Mouse (Mus musculus) testis, adult 2 months (tissue): ENCODE data around the gene Kmt2d. TPM values are rescaled to one million over a fixed set of nuclear protein-coding genes. Genes with fewer than 3 reads are reported as not detected.

Source experiments
- H3K27ac ChIP-seq: fragments of 200-500 bp; 2 replicates; pipeline ENCODE4 v1.5.1; 2012; ENCODE audit warnings: low read depth, low read length; ENCODE audit not compliant: control insufficient read depth, insufficient read depth
- H3K27me3 ChIP-seq: fragments of 200-500 bp; 2 replicates; pipeline ENCODE4 v1.6.1; 2012; ENCODE audit warnings: mild to moderate bottlenecking, low read length, moderate library complexity; ENCODE audit not compliant: control insufficient read depth, insufficient read depth
- H3K36me3 ChIP-seq: fragments of 200-500 bp; 2 replicates; pipeline ENCODE4 v1.6.1; 2012; ENCODE audit warnings: mild to moderate bottlenecking, low read length; ENCODE audit not compliant: control insufficient read depth, insufficient read depth
- H3K4me1 ChIP-seq: fragments of 200-500 bp; 2 replicates; pipeline ENCODE4 v1.6.1; 2012; ENCODE audit warnings: low read length; ENCODE audit not compliant: control insufficient read depth, insufficient read depth
- H3K4me3 ChIP-seq: fragments of 200-500 bp; 2 replicates; pipeline ENCODE4 v1.5.1; 2012; ENCODE audit warnings: low read depth, mild to moderate bottlenecking, low read length, moderate library complexity, mixed read lengths; ENCODE audit not compliant: control insufficient read depth
- CTCF ChIP-seq: fragments of 200-500 bp; IDR thresholded peaks from 2 replicates; pipeline ENCODE4 v1.5.1; 2012; ENCODE audit warnings: low read depth, mild to moderate bottlenecking, inconsistent platforms, low read length, moderate library complexity; ENCODE audit not compliant: control insufficient read depth, insufficient read depth, insufficient replicate concordance
- POLR2A ChIP-seq: fragments of 200-500 bp; IDR thresholded peaks from 2 replicates; pipeline ENCODE4 v1.6.1; 2012; ENCODE audit warnings: low read depth, mild to moderate bottlenecking, inconsistent platforms, low read length, moderate library complexity; ENCODE audit not compliant: control insufficient read depth
- polyA plus RNA-seq: library from polyadenylated mRNA; depleted of rRNA; stranded (reverse); fragments of >200 nt; gene quantifications from 2 replicates; pipeline ENCODE4 v1.2.3, GENCODE M21; 2012; rRNA removed

Kmt2d gene
- polyA plus RNA-seq, 1 experiment = 17.0 TPM

GRCm38 (mm10) chr15:98787930-98788329, 83.1 kb downstream of the Kmt2d start:
- no peak overlapping the region for H3K4me3 ChIP-seq
- peaks cover 27% of the 10 kb centered on the region for H3K4me1 ChIP-seq
- H3K27ac ChIP-seq = no peak overlapping the region
- TF ChIP-seq POLR2A (no peak), CTCF (peak; percentile 42; the same call in 1 of the 2 replicates)
- H3K27me3 ChIP-seq = peaks cover 10% of the 10 kb centered on the region; the same call in 1 of the 2 replicates
- H3K36me3 ChIP-seq = no peaks in the 10 kb centered on the region

GRCm38 (mm10) chr15:98785744-98786143, 85.3 kb downstream of the Kmt2d start:
- Histone ChIP-seq H3K36me3 (no peaks in the 10 kb centered on the region), H3K27me3 (peaks cover 7% of the 10 kb centered on the region; the same call in 1 of the 2 replicates), H3K4me3 (no peak overlapping the region), H3K4me1 (peaks cover 7% of the 10 kb centered on the region), H3K27ac (no peak overlapping the region)
- TF ChIP-seq CTCF = peak; percentile 50; the same call in 1 of the 2 replicates
- TF ChIP-seq POLR2A = no peak

Other genes with a start within 250 kb of the Kmt2d start
- gene Cacnb3, start 240.4 kb downstream of the Kmt2d start, polyA plus RNA-seq = 3.1 and 3.2 TPM in 2 replicates
- 15.1 and 16.9 TPM in 2 replicates for gene Ddx23, start 208.3 kb downstream of the Kmt2d start, polyA plus RNA-seq
- gene Rnd1, start 193.7 kb downstream of the Kmt2d start, polyA plus RNA-seq = 0.32 and 0.46 TPM in 2 replicates
- 158 and 181 TPM in 2 replicates for gene Ccdc65, start 163.0 kb downstream of the Kmt2d start, polyA plus RNA-seq
- 1.0 and 1.4 TPM in 2 replicates for gene Fkbp11, start 143.0 kb downstream of the Kmt2d start, polyA plus RNA-seq
- gene Arf3, start 108.0 kb downstream of the Kmt2d start, polyA plus RNA-seq = 60.1 and 80.4 TPM in 2 replicates
- 0.47 and 0.67 TPM in 2 replicates for gene Wnt10b, start 93.1 kb downstream of the Kmt2d start, polyA plus RNA-seq
- gene Wnt1, start 81.3 kb downstream of the Kmt2d start, polyA plus RNA-seq = 3.5 and 4.0 TPM in 2 replicates
- 0.02 TPM in 1 of 2 replicates, not detected in the other for gene Ddn, start 61.7 kb downstream of the Kmt2d start, polyA plus RNA-seq
- gene Prkag1, start 39.7 kb downstream of the Kmt2d start, polyA plus RNA-seq = 18.4 and 19.5 TPM in 2 replicates
- 4.6 and 4.8 TPM in 2 replicates for gene Rhebl1, start 23.3 kb upstream of the Kmt2d start, polyA plus RNA-seq
- gene Dhh, start 27.3 kb upstream of the Kmt2d start, polyA plus RNA-seq = 9.4 and 10.8 TPM in 2 replicates
- 478 and 581 TPM in 2 replicates for gene Lmbr1l, start 47.0 kb upstream of the Kmt2d start, polyA plus RNA-seq
- 124 and 148 TPM in 2 replicates for gene Tuba1b, start 63.4 kb upstream of the Kmt2d start, polyA plus RNA-seq
- gene Gm49450, start 82.3 kb upstream of the Kmt2d start, polyA plus RNA-seq = 2.3 and 2.4 TPM in 2 replicates
- 77.2 and 93.1 TPM in 2 replicates for gene Tuba1a, start 82.5 kb upstream of the Kmt2d start, polyA plus RNA-seq
- gene Tuba1c, start 158.7 kb upstream of the Kmt2d start, polyA plus RNA-seq = 223 and 227 TPM in 2 replicates
- gene Prph, start 184.0 kb upstream of the Kmt2d start, polyA plus RNA-seq = 0.14 and 0.36 TPM in 2 replicates
- gene Troap, start 203.4 kb upstream of the Kmt2d start, polyA plus RNA-seq = 15.2 and 17.5 TPM in 2 replicates
- 0.72 and 1.0 TPM in 2 replicates for gene C1ql4, start 216.6 kb upstream of the Kmt2d start, polyA plus RNA-seq
- gene Dnajc22, start 222.0 kb upstream of the Kmt2d start, polyA plus RNA-seq = 4.1 TPM in 2 replicates